Mouse (Mus musculus) monocyte, adult 2 months (primary cell): ENCODE data around the gene Ugt2b37.
"Not testable (repeated sequence)": the region's sequence is repeated elsewhere in the genome, so short reads cannot be mapped to it uniquely, and the experiment has no call there.

Experiments used
- DNase-seq, 2 experiments: peaks; one replicate each; pipeline ENCODE4 v3.0.0; 2022; ENCODE audit warnings: low spot score in 2 of 2, low read depth in 1 of 2

Ugt2b37 gene

GRCm38 (mm10) chr5:87254676-87255075 is at the start of gene Ugt2b37:
Ugt2b37 (minus strand) TSS chr5:87254804.
- not testable (repeated sequence) for DNase-seq

GRCm38 (mm10) chr5:87286180-87286579 is 31.6 kb upstream of the Ugt2b37 start:
- not testable (repeated sequence) for DNase-seq

- DNase-seq, result not testable (repeated sequence)
Measured at GRCm38 (mm10) chr5:87275986-87276385, 21.4 kb upstream of the Ugt2b37 start.

- no peak for DNase-seq
Measured at GRCm38 (mm10) chr5:87275581-87275980, 21.0 kb upstream of the Ugt2b37 start.

GRCm38 (mm10) chr5:87255831-87256230 is 1.2 kb upstream of the Ugt2b37 start:
- DNase-seq, result no peak

- not testable (repeated sequence) for DNase-seq
Measured at GRCm38 (mm10) chr5:87242140-87242539, 12.5 kb downstream of the Ugt2b37 start.

- not testable (repeated sequence) for DNase-seq
Measured at GRCm38 (mm10) chr5:87196430-87196829, 58.2 kb downstream of the Ugt2b37 start.
